Mouse (Mus musculus) thymus, postnatal 14 days (tissue): ENCODE results near the gene Ccdc134.
"Not testable (repeated sequence)": the region's sequence is repeated elsewhere in the genome, so short reads cannot be mapped to it uniquely, and the experiment has no call there.

ENCODE experiments used
- DNase-seq: peaks from one replicate; pipeline ENCODE4 v3.0.0; 2021

The Ccdc134 gene

GRCm38 (mm10) chr15:82127426-82128374 lies at the start of gene Ccdc134:
Ccdc134 (plus strand) TSS chr15:82127922.
- DNase-seq: peak; percentile 97

GRCm38 (mm10) chr15:82079883-82080282 lies 47.8 kb upstream of the Ccdc134 start:
- no peak for DNase-seq

GRCm38 (mm10) chr15:82081161-82081560 lies 46.6 kb upstream of the Ccdc134 start:
- peak; percentile 68 for DNase-seq

- DNase-seq: no peak
These were observed 42.1 kb upstream of the Ccdc134 start for GRCm38 (mm10) chr15:82085606-82086005.

GRCm38 (mm10) chr15:82086131-82086530 lies 41.6 kb upstream of the Ccdc134 start:
- no peak for DNase-seq

GRCm38 (mm10) chr15:82087266-82087665 lies 40.5 kb upstream of the Ccdc134 start:
- DNase-seq: no peak

GRCm38 (mm10) chr15:82091061-82091460 lies 36.7 kb upstream of the Ccdc134 start:
- DNase-seq: no peak

- peak; percentile 37 for DNase-seq
These were observed 20.7 kb upstream of the Ccdc134 start for GRCm38 (mm10) chr15:82106953-82107555.

- DNase-seq: no peak
These were observed 7.2 kb upstream of the Ccdc134 start for GRCm38 (mm10) chr15:82120544-82120943.

- not testable (repeated sequence) for DNase-seq
These were observed 1.0 kb upstream of the Ccdc134 start for GRCm38 (mm10) chr15:82126690-82127089.

GRCm38 (mm10) chr15:82128398-82128797 lies 676 bp downstream of the Ccdc134 start:
- DNase-seq: peak; percentile 36

- no peak for DNase-seq
These were observed 2.9 kb downstream of the Ccdc134 start for GRCm38 (mm10) chr15:82130599-82130998.

- peak; percentile 71 for DNase-seq
These were observed 7.7 kb downstream of the Ccdc134 start for GRCm38 (mm10) chr15:82135372-82135771.

GRCm38 (mm10) chr15:82138565-82138964 lies 10.8 kb downstream of the Ccdc134 start:
- peak; percentile 74 for DNase-seq

- DNase-seq: peak; percentile 48
These were observed 11.5 kb downstream of the Ccdc134 start for GRCm38 (mm10) chr15:82139196-82139595.

GRCm38 (mm10) chr15:82140355-82140754 lies 12.6 kb downstream of the Ccdc134 start:
- DNase-seq: peak; percentile 84

GRCm38 (mm10) chr15:82144157-82144556 lies 16.4 kb downstream of the Ccdc134 start:
- no peak for DNase-seq

- no peak for DNase-seq
These were observed 17.7 kb downstream of the Ccdc134 start for GRCm38 (mm10) chr15:82145408-82145807.

GRCm38 (mm10) chr15:82145851-82146769 lies 18.4 kb downstream of the Ccdc134 start:
- no peak for DNase-seq

GRCm38 (mm10) chr15:82146770-82147610 lies 19.3 kb downstream of the Ccdc134 start, which contains the start of gene Srebf2:
Srebf2 (plus strand) TSS chr15:82147181.
- DNase-seq: peak; percentile 98

- DNase-seq: peak; percentile 59
These were observed 19.9 kb downstream of the Ccdc134 start for GRCm38 (mm10) chr15:82147611-82148111.

GRCm38 (mm10) chr15:82148510-82148911 lies 20.8 kb downstream of the Ccdc134 start:
- no peak for DNase-seq
